Mouse (Mus musculus) myocyte (in vitro differentiated cells): Measurements from ENCODE around the gene Shcbp1. TPM values are rescaled to one million over a fixed set of nuclear protein-coding genes. Genes with fewer than 3 reads are reported as not detected.
"Not testable (repeated sequence)": the region's sequence is repeated elsewhere in the genome, so short reads cannot be mapped to it uniquely, and the experiment has no call there.

Source experiments
- H3K27me3 ChIP-seq: one replicate; pipeline ENCODE4 v1.6.1; 2011; ENCODE audit not compliant: control insufficient read depth, insufficient read depth, insufficient read length
- H3K36me3 ChIP-seq: one replicate; pipeline ENCODE4 v1.6.1; 2011; ENCODE audit not compliant: control insufficient read depth, insufficient read depth
- H3K4me2 ChIP-seq: one replicate; pipeline ENCODE4 v1.6.1; 2011; ENCODE audit warnings: low read depth, control low read depth
- H3K4me3 ChIP-seq: one replicate; pipeline ENCODE4 v1.5.1; 2011; ENCODE audit warnings: mild to moderate bottlenecking, control low read depth, moderate library complexity
- H3K79me2 ChIP-seq: one replicate; pipeline ENCODE4 v1.6.1; 2011; ENCODE audit not compliant: control insufficient read depth, insufficient read depth
- H3ac ChIP-seq: one replicate; pipeline ENCODE4 v1.6.1; 2011; ENCODE audit not compliant: control insufficient read depth, insufficient read length
- CEBPB ChIP-seq: IDR thresholded peaks from 2 replicates; pipeline ENCODE4 v1.6.1; 2011; ENCODE audit warnings: mild to moderate bottlenecking, moderate library complexity; ENCODE audit not compliant: poor library complexity, insufficient read depth, severe bottlenecking
- E2F4 ChIP-seq: IDR thresholded peaks from one replicate; pipeline ENCODE4 v1.6.1; 2011; ENCODE audit warnings: mild to moderate bottlenecking, control low read depth, moderate library complexity; ENCODE audit not compliant: insufficient read depth
- MAX ChIP-seq: IDR thresholded peaks from one replicate; pipeline ENCODE4 v1.6.1; 2011; ENCODE audit warnings: low read depth, mild to moderate bottlenecking, control low read depth
- MYOD1 ChIP-seq, 3 experiments: IDR thresholded peaks; one replicate each; pipeline ENCODE4 v1.6.1; 2011; ENCODE audit warnings: control low read depth in 2 of 3, low read depth in 2 of 3, mild to moderate bottlenecking in 2 of 3, moderate library complexity in 1 of 3; ENCODE audit not compliant: insufficient read length in 2 of 3, control insufficient read depth in 1 of 3
- MYOG ChIP-seq, 3 experiments: IDR thresholded peaks; one replicate each; pipeline ENCODE4 v1.6.1; 2011; ENCODE audit warnings: control low read depth in 2 of 3, low read depth in 2 of 3, mild to moderate bottlenecking in 2 of 3; ENCODE audit not compliant: insufficient read length in 2 of 3, control insufficient read depth in 1 of 3, insufficient read depth in 1 of 3
- POLR2A ChIP-seq: IDR thresholded peaks from one replicate; pipeline ENCODE4 v1.6.1; 2011; ENCODE audit warnings: low read depth, mild to moderate bottlenecking, control low read depth, moderate library complexity; ENCODE audit not compliant: insufficient read length
- POLR2AphosphoS2 ChIP-seq: IDR thresholded peaks from one replicate; pipeline ENCODE4 v1.6.1; 2011; ENCODE audit warnings: low read depth, control low read depth; ENCODE audit not compliant: insufficient read length
- REST ChIP-seq: IDR thresholded peaks from one replicate; pipeline ENCODE4 v1.6.1; 2011; ENCODE audit warnings: mild to moderate bottlenecking, control low read depth, moderate library complexity; ENCODE audit not compliant: insufficient read depth, insufficient read length
- SRF ChIP-seq: IDR thresholded peaks from one replicate; pipeline ENCODE4 v1.6.1; 2011; ENCODE audit warnings: low read depth; ENCODE audit not compliant: control insufficient read depth, insufficient read length
- TCF12 ChIP-seq: IDR thresholded peaks from one replicate; pipeline ENCODE4 v1.6.1; 2011; ENCODE audit warnings: mild to moderate bottlenecking, control low read depth; ENCODE audit not compliant: poor library complexity, insufficient read depth, severe bottlenecking
- TCF3 ChIP-seq: IDR thresholded peaks from one replicate; pipeline ENCODE4 v1.6.1; 2011; ENCODE audit warnings: low read depth, control low read depth; ENCODE audit not compliant: insufficient read length
- USF1 ChIP-seq: IDR thresholded peaks from one replicate; pipeline ENCODE4 v1.6.1; 2011; ENCODE audit warnings: low read depth, mild to moderate bottlenecking, control low read depth, moderate library complexity
- polyA plus RNA-seq: library from polyadenylated mRNA; unstranded; fragments of >200 nt; fragmentation: generic; extraction: Trizol; gene quantifications from one replicate; pipeline ENCODE4 v1.2.1, GENCODE M21; 2012; ENCODE audit warnings: missing spikeins

The Shcbp1 gene
- polyA plus RNA-seq, 1 experiment = 3.8 TPM

DNA sequence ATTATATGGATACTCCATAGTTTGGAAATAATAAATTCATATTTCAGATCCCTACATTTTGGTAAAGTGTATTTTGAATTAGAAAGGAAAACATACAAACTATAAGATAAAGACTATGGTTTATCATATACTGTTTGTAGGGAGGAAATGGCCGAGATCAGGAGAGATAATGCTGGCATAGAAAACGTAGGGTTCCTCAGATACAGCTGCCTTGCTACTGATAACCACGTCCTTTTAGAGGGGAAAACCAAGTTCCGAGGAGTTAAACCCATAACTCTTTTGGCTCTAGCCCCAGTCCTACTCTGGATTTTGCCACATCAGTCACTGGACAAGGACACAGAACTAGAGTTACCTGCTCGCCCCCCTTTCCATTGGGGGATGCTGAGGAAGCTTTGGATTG is 26.3 kb downstream of the Shcbp1 start:
- Histone ChIP-seq H3K79me2 (no peaks in the 10 kb centered on the region), H3K36me3 (no peaks in the 10 kb centered on the region), H3ac (no peak overlapping the region), H3K4me3 (no peak overlapping the region), H3K27me3 (no peaks in the 10 kb centered on the region), H3K4me2 (no peak overlapping the region)
- no peak for TF ChIP-seq REST
- TF ChIP-seq POLR2AphosphoS2 = no peak
- no peak for TF ChIP-seq USF1
- no peak for TF ChIP-seq MYOD1 (IDR thresholded peaks at IDR 0.05; ENCODE audit: control insufficient read depth in 1 of 3, insufficient read length in 2 of 3, low read depth in 2 of 3)
- TF ChIP-seq E2F4 = no peak
- no peak for TF ChIP-seq TCF12
- no peak for TF ChIP-seq MYOG (IDR thresholded peaks at IDR 0.05; ENCODE audit: control insufficient read depth in 1 of 3, insufficient read depth in 1 of 3, insufficient read length in 2 of 3, low read depth in 2 of 3)
- no peak for TF ChIP-seq SRF
- TF ChIP-seq TCF3 = no peak
- no peak for TF ChIP-seq CEBPB
- TF ChIP-seq POLR2A = no peak
- TF ChIP-seq MAX = no peak

DNA sequence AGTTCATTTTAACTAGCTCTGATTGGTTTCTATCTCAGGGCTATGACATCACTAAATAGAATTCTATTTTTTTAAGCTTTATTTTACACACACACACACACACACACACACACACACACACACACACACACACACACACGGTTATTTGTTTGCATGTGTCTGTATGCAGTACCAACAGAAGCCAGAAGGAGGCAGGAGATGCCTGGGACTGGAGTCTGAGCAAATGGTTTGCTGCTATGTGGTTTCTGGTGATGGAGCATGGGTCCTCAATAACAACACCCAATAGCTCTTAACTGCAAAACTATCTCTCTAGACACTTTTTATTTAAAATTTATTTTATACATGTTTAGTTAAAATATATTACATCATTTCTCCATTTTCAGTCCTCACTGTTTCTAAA is 48.4 kb downstream of the Shcbp1 start:
- Histone ChIP-seq H3K36me3 (no peaks in the 10 kb centered on the region), H3K27me3 (no peaks in the 10 kb centered on the region), H3K4me2 (no peak overlapping the region), H3K4me3 (no peak overlapping the region), H3ac (no peak overlapping the region), H3K79me2 (no peaks in the 10 kb centered on the region)
- TF ChIP-seq USF1 = no peak
- TF ChIP-seq TCF3 = no peak
- no peak for TF ChIP-seq REST
- no peak for TF ChIP-seq E2F4
- TF ChIP-seq CEBPB = no peak
- TF ChIP-seq MAX = no peak
- no peak for TF ChIP-seq MYOG (IDR thresholded peaks at IDR 0.05; ENCODE audit: control insufficient read depth in 1 of 3, insufficient read depth in 1 of 3, insufficient read length in 2 of 3, low read depth in 2 of 3)
- TF ChIP-seq POLR2A = no peak
- no peak for TF ChIP-seq MYOD1 (IDR thresholded peaks at IDR 0.05; ENCODE audit: control insufficient read depth in 1 of 3, insufficient read length in 2 of 3, low read depth in 2 of 3)
- TF ChIP-seq SRF = no peak
- no peak for TF ChIP-seq TCF12
- TF ChIP-seq POLR2AphosphoS2 = no peak

DNA sequence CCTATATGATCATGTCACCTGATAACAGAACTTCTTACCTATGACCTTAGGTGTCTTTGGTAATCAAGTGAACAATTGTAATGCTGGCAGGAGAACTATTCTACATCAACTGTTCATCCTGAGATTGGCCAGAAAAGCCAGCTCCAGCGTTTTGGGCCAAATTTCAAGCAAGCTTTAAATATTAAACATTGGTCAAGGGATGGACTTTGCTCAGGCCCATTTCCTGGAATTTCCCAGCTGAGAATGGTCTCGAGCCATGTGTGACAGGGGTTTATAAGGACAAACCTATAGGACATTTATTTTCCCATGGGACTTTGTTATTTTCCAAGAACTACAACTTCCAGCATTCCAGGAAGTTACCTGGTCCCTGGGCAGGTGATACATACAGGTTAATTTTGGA is 63.8 kb downstream of the Shcbp1 start:
- Histone ChIP-seq H3ac (no peak overlapping the region), H3K4me2 (no peak overlapping the region), H3K36me3 (no peaks in the 10 kb centered on the region), H3K4me3 (no peak overlapping the region), H3K79me2 (no peaks in the 10 kb centered on the region), H3K27me3 (no peaks in the 10 kb centered on the region)
- TF ChIP-seq CEBPB (no peak), MYOD1 (IDR thresholded peaks at IDR 0.05; ENCODE audit: control insufficient read depth in 1 of 3, insufficient read length in 2 of 3, low read depth in 2 of 3) (no peak), USF1 (no peak), MYOG (IDR thresholded peaks at IDR 0.05; ENCODE audit: control insufficient read depth in 1 of 3, insufficient read depth in 1 of 3, insufficient read length in 2 of 3, low read depth in 2 of 3) (no peak), TCF12 (no peak), POLR2AphosphoS2 (no peak), TCF3 (no peak), SRF (no peak), E2F4 (no peak), REST (no peak), POLR2A (no peak)

DNA sequence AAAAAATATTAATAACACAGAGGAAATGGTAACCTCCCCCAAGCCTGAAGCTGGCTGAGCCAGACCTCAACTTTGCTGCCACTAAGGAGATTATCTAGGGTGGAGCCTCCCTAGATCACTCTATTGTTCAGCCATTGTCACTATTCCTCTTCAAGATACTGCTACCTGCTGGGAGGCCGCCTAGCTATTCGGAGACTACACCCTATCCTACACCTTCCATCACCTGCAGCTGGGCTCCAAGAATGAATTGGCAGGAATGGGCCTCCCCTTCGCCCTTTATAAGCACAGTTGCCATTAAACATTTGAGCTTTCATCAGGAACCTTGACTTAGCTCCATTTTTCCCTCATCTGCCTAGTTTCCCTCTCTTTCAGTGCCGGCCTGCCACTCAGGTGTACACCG is 71.0 kb downstream of the Shcbp1 start:
- not testable (repeated sequence) for H3K27me3 ChIP-seq, H3K36me3 ChIP-seq, H3K4me2 ChIP-seq, H3K79me2 ChIP-seq, H3ac ChIP-seq, H3K4me3 ChIP-seq

DNA sequence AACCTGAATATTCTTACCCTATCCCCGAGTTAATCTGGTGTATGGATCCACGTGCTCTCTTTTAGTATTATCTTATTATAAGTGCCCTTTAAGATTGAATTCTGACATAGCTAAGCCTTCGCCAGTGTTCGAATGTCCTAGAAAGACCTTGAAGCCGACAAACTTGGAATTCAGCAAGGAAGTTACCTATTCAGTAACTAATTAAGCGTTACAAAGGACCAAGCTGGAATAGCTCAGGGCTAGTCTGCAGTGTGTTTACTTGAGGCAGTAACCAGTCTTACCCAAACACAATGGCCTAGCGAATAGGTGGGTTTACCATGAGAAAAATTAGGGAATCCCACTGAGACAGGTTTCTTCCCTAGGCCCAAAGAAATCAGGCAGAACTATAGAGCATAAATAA is 71.5 kb downstream of the Shcbp1 start:
- not testable (repeated sequence) for H3K79me2 ChIP-seq, H3K4me2 ChIP-seq, H3K36me3 ChIP-seq, H3K4me3 ChIP-seq, H3K27me3 ChIP-seq, H3ac ChIP-seq

DNA sequence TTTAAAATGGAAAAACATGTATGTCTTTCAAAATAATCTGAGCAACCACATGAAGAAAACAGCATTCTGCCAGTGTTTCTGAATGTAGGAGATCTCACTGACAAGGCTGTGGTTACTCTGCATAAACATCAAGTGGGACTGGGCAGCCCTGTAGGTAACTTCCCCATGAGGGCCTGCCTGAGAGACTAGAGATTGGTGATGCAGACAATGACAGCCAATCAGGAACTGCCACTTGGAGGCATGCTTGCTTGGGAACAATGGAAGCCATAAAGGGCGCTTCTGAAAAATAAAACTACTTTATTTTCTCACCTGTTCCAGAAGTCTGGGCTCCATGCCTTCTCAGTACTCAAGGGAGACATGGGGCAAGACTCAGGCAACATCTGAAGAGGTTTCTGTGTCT is 87.7 kb downstream of the Shcbp1 start:
- Histone ChIP-seq H3K4me2 (no peak overlapping the region), H3ac (no peak overlapping the region), H3K4me3 (no peak overlapping the region), H3K27me3 (no peaks in the 10 kb centered on the region), H3K79me2 (no peaks in the 10 kb centered on the region), H3K36me3 (no peaks in the 10 kb centered on the region)
- TF ChIP-seq POLR2A = no peak
- TF ChIP-seq POLR2AphosphoS2 = no peak
- no peak for TF ChIP-seq TCF3
- no peak for TF ChIP-seq MYOG (IDR thresholded peaks at IDR 0.05; ENCODE audit: control insufficient read depth in 1 of 3, insufficient read depth in 1 of 3, insufficient read length in 2 of 3, low read depth in 2 of 3)
- no peak for TF ChIP-seq SRF

Other genes with a start within 250 kb of the Shcbp1 start
- 2.8 TPM for gene Zfp958, start 166.4 kb downstream of the Shcbp1 start, polyA plus RNA-seq